Mouse (Mus musculus) heart, adult 2 months (tissue): ENCODE data around the gene Slit3.

Experiments used
- CTCF ChIP-seq: fragments of 200-600 bp; IDR thresholded peaks from 2 replicates; pipeline ENCODE4 v1.8.1; 2022; ENCODE audit warnings: antibody characterized with exemption, mild to moderate bottlenecking, moderate library complexity
- POLR2A ChIP-seq: fragments of 200-500 bp; IDR thresholded peaks from 2 replicates; pipeline ENCODE4 v1.6.1; 2011; ENCODE audit warnings: mild to moderate bottlenecking, low read depth, low read length, control low read depth; ENCODE audit not compliant: insufficient read depth

DNA sequence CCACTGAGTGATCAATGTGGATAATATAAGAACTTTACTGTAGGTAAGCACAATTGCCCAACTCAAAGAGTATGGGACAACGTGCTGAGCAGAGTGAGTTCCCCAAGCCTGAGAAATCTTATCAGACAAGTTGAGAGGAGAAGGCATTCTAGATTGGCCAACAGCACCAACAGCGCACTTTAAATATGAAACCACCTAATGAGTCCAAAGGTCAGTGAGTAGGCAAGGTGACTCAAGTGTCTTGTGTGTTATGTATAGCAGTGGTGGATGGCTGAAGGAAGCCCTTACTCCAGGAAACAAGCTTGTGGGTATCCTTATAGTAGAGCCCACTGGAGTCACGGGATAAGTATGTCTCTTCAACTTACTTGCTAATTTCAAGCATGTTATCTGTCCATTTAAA is 38.7 kb upstream of the Slit3 start:
- TF ChIP-seq POLR2A = no peak
- TF ChIP-seq CTCF = no peak
